Mouse (Mus musculus): ENCODE data around the gene Tbc1d30.
"Not testable (repeated sequence)": the region's sequence is repeated elsewhere in the genome, so short reads cannot be mapped to it uniquely, and the experiment has no call there.

Tbc1d30 gene

DNA sequence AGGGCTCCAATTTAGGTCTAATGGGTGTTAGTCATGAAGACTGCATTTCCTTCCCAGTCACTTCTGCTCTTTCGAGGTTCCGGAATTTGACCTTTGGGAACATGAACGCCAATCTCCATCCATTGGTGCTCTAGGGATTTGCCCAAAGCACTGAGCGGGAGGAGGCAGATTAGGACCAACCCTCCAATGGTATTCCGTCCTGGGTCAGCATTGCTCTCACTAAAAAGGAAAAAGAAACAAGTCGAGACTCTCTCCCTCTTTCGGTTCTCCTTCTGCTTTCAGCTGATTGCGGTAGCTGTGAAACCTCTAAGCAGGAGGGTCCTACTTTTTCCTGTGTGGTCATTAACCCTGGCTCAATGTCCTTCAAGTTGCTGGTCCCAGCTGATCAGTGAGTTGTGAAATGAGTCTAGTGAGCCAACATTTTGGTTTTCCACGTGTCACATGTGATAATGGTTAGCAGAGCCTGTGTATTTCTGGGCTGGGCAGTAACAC, 14.7 kb upstream of the Tbc1d30 start:
- peak; percentile 56 for DNase-seq (ENCODE audit: low read depth)

DNA sequence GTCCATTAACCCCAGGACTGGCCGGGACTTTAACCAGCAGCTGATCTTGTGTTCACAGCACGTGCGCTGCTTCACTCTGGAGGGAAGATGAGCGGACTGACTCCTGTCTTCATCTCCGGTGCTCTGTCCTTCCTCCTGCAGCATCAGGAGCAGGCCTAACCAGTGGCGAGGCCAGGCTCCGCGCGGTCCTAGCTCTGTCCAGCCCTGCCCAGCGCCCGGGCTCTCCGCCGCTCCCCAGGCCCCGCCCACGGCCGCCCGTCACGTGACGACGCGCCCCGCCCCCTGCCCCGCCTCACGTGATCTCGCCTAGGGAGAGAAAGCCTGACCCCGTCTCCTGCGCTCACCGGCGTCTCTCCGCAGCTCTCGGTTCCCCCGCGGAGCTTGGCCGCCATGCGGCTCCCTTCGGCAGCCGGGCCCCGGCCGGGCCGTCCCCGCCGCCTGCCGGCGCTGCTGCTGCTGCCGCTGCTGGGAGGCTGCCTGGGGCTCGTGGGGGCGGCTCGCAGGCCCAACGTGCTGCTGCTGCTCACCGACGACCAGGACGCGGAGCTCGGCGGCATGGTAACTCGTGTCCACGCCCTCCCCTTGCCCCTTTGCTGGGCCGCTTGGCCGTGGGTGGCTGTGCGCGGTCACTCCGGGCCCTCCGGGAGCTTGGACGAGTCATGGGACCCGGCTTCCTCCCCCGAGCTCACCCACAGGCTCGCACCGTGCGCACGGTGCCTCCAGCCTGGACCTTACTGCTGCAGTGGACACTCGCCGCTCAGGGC, 13.9 kb upstream of the Tbc1d30 start, which contains the start of gene Gns:
Gene Gns, plus strand, starts transcription at position 290 of the 764 bp plus-strand sequence.
- peak; percentile 90 for DNase-seq (ENCODE audit: low read depth)

DNA sequence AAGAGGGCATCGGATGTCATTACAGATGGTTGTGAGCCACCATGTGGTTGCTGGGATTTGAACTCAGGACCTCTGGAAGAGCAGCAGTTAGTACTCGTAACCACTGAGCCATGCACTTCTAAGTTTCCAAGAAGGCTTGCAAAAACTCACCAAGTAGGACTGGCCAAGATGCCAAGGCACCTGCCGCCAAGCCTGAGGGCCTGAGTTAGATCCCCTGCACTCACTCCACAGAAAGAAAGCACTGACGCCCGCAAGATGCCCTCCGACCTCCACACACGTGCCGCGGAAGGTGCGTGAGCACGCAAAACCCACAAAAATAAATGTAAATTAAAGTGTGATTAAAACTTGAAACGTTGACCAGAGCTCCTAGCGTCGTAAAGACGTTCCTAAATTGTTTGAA, 13.2 kb upstream of the Tbc1d30 start:
- no peak for DNase-seq (ENCODE audit: low read depth)

GRCm38 (mm10) chr10:121363201-121363600, 12.1 kb upstream of the Tbc1d30 start:
- DNase-seq (ENCODE audit: low read depth) = no peak

GRCm38 (mm10) chr10:121360358-121360757, 9.3 kb upstream of the Tbc1d30 start:
- DNase-seq (ENCODE audit: low read depth) = no peak

DNA sequence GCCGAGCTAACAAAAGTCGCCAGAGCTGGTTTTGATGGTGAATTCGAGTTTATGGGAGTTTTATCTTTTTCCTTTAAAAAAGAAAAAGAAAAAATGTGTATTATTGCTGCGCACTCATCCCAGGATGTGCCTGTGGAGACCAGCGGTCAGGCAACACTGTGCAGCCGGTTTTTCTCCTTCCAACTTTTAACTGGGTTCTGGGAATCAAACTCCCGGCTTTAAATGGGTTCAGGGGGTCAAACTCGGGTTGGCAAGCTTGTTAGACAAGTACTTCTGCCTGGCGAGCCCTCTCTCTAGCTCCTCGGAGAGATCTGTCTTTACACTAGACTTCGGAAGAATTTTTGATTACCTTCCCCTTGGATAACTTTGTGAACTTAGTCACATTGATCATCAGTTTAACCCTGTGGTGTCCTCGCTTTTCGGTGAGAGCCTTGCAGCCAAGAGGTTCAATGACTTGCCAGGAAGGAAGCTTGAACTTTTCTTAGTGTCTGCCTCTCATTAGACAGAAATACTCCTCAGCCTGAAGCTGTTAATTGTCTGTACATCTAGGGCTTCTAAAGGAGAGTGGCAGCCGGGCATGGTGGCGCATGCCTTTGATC, 713 bp upstream of the Tbc1d30 start:
- no peak for DNase-seq (ENCODE audit: low read depth)

DNA sequence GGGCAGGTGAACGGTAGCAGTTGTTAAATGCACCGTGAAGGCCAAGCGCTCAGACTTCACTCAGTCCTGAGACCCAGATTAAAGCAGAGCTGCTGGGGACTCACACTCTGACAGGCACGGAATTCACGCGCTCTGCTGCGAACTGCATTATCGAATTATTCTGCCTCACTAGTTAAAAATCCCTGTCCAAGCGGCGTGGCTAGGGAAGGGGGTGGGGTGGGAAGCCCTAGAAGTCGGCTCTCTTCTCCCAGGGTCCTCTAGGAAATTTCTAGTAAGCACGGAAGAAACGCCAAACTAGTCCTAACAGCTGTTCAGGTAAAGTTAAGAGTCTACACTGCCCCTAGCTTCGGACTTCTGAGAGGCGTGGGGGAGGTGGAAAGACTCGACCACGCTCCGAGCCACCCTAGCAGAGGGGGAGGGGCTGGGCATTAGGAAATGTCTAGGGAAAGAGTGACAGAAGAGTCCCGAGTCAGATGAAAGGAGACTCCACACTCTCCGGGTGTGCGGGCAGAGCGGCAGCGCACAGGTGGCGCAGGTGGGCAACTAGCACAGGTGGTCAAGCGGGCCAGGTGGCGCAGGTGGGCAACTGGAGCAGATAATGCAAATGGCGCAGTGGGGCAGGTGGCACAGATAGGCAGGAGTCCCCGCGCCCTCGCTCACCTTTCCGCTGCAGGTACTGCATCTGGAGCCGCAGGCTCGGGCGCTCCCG, 567 bp downstream of the Tbc1d30 start:
- DNase-seq (ENCODE audit: low read depth) = peak; percentile 27

GRCm38 (mm10) chr10:121349244-121349643, 1.8 kb downstream of the Tbc1d30 start:
- DNase-seq (ENCODE audit: low read depth) = no peak

DNA sequence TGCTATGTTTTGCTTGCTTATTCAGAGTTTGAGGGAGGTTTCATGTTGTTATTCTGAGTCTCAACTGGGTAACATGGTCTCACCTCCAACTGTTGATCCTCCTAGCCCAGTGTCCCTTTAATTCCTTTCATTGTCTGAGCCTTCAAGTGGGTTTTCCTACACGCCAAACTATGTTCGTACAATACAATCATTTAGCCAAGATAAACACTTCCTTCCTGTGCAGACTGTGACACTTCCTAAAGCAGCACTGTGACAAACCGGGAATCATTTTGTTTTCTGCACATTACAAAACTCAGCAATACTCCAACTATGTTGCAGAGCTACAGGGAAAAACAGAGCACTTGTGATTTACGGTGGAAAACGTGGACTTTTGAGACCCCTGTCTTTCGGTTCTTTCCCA, 7.2 kb downstream of the Tbc1d30 start:
- DNase-seq (ENCODE audit: low read depth) = no peak

GRCm38 (mm10) chr10:121342260-121342659, 8.8 kb downstream of the Tbc1d30 start:
- no peak for DNase-seq (ENCODE audit: low read depth)

DNA sequence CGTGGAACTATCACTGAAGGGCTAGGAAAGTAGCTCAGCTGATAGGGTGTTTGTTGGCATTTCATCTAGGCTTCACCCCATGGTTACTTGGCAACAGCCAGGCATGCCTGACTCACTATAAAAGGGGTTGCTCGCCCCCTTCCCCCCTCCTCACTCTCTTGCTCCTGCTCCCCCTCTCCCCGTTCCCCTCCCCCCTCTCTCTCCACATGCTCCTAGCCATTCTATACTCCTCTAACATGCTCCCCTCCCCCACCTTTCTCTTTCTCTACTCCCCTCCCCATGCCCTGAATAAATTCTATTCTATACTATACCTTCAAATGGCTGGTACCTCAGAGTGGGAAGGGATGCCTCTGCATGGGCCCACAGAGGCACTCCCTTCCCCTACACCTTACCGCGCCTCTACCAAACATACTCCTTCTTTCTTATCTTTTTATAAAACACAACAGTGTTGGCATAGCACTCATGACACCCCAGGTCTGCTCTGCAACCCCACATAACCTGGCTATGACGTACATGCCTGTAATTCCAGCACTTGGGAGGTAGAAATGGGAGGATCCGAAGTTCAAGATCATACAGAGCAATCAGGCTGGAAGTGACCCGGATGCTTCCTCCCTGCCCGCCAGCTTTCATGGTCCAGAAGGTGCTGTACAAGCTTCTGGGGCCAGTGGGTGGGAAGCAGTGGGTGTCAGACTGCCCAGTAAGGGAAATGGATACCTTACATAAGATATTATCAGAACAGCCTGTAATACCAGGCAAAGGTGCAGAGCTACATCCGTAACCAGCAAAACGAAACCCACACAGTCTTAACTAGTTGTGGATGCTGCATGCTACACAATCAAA, 10.1 kb downstream of the Tbc1d30 start:
- DNase-seq (ENCODE audit: low read depth) = no peak

- not testable (repeated sequence) for DNase-seq (ENCODE audit: low read depth)
These were observed 14.5 kb downstream of the Tbc1d30 start for GRCm38 (mm10) chr10:121336536-121336935.

DNA sequence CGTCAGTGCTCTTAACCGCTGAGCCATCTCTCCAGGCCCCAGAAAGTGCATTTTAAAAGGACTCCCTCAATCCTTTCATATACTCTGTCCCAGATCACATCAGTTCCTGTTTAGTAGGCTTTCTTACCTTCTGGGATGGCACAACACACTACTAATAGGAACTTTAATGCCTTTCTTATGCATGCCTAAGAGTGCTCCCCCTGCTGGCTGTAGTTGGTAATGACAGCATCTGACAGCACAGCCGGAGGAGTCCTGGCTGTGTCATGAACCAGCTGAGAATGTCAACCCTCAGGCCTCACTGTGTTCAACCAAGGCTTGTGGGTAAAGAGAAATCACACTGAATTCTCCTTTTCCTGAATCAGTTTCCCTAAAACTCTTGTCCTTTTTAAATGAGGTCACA, 16.5 kb downstream of the Tbc1d30 start:
- peak; percentile 86 for DNase-seq (ENCODE audit: low read depth)

GRCm38 (mm10) chr10:121330940-121331339, 20.1 kb downstream of the Tbc1d30 start:
- peak; percentile 85 for DNase-seq (ENCODE audit: low read depth)

DNA sequence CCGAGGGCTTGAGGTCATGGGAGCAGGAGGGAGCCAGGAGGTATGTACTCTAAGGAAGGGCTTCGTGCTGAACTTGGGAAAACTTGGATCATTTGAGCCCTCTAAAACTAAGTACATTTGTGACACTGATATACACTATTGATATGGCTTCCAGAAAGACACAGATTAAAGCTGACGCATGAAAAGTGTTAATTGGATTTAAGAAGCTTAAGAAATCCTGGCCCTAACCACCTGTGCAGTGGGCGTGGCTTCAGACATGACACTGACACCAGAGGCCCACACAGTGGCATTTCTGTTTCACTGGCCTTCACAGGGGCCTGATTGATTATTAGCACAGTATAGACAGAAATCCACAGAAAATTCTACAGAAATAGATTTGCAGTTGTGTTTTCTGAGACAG, 21.5 kb downstream of the Tbc1d30 start:
- no peak for DNase-seq (ENCODE audit: low read depth)

- DNase-seq (ENCODE audit: low read depth) = peak; percentile 52
These were observed 24.9 kb downstream of the Tbc1d30 start for GRCm38 (mm10) chr10:121326167-121326566.

DNA sequence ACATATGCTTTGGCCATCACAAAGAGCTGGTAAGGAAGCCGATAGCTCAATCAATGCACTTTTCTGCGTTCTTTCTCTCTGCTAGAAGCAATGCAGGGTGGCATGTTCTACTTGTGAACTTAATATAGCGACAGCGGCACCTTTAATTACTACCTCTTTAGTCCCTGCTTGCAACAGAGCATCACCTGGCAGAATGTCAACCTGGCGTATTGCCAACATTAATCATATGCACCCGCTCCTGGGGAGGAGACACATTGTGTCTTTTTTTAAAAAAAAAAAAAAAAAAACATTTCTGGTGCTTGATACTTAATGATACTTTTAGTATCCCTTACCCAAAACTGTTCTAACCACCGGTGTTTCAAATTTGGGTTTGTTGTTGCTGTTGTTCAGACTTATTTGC, 27.6 kb downstream of the Tbc1d30 start:
- DNase-seq (ENCODE audit: low read depth) = no peak

DNA sequence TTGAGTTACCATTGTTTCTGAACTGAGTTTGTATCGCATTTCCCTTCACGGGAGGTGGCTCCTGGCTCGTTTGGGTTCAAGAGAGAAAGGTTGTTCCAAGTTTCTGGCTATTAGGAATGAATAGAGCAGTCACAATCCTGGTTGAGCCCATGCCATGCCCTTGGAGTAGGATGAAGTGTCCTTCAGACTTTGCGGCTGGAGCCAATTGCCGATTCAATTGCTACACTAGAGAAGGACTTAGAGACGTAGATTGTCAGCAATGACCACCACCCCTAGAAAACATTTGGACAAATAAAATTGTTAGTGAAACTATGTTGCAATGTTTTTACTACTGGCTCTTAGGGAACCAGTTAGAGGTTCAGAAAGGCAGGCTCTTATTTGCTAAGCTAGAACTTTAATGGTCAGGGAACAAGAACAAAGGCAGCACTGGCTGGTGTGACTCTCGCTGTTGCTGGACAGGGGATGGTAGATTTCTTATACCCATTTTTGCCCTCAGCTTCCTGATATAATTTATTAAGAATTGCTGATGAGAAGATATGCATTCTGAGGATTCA, 32.6 kb downstream of the Tbc1d30 start:
- DNase-seq (ENCODE audit: low read depth) = no peak

- peak; percentile 94 for DNase-seq (ENCODE audit: low read depth)
These were observed 34.7 kb downstream of the Tbc1d30 start for GRCm38 (mm10) chr10:121316361-121316760.

GRCm38 (mm10) chr10:121315321-121316283, 35.5 kb downstream of the Tbc1d30 start:
- DNase-seq (ENCODE audit: low read depth) = peak; percentile 89

Measured in induced T-regulatory cell, adult 2 months (primary cell).